Mouse (Mus musculus) lung, postnatal 0 days (tissue): ENCODE results near the gene Kmt2b. TPM values are rescaled to one million over a fixed set of nuclear protein-coding genes. Genes with fewer than 3 reads are reported as not detected.

Experiments used
- ATAC-seq: fragments of 200-750 bp; cut with Nextera tagmentation; 2 replicates; pipeline ENCODE4 v1.8.0; 2017; ENCODE audit warnings: moderate library complexity
- DNase-seq: peaks from one replicate; pipeline ENCODE4 v3.0.0-alpha.2; 2016; ENCODE audit warnings: low spot score
- H3K27ac ChIP-seq: fragments of 300-500 bp; sonication (generic); 2 replicates; pipeline ENCODE4 v1.5.1; 2014; ENCODE audit warnings: antibody characterized with exemption, mild to moderate bottlenecking, low read length, mixed read lengths
- H3K27me3 ChIP-seq: fragments of 300-500 bp; sonication (generic); replicated peaks from 2 replicates; pipeline ENCODE4 v1.6.1; 2014; ENCODE audit warnings: low read length, mixed read lengths; ENCODE audit not compliant: insufficient read depth
- H3K36me3 ChIP-seq: fragments of 300-500 bp; sonication (generic); 2 replicates; pipeline ENCODE4 v1.6.1; 2014; ENCODE audit warnings: low read length, mixed read lengths; ENCODE audit not compliant: insufficient read depth
- H3K4me1 ChIP-seq: fragments of 300-500 bp; sonication (generic); 2 replicates; pipeline ENCODE4 v1.6.1; 2014; ENCODE audit warnings: antibody characterized with exemption, low read depth, low read length, mixed read lengths; ENCODE audit not compliant: insufficient read depth
- H3K4me2 ChIP-seq: fragments of 300-500 bp; sonication (generic); replicated peaks from 2 replicates; pipeline ENCODE4 v1.6.1; 2014; ENCODE audit warnings: low read depth, mild to moderate bottlenecking, low read length, moderate library complexity, mixed read lengths
- H3K4me3 ChIP-seq: fragments of 300-500 bp; sonication (generic); 2 replicates; pipeline ENCODE4 v1.5.1; 2014; ENCODE audit warnings: low read depth, low read length
- H3K9ac ChIP-seq: fragments of 300-500 bp; sonication (generic); replicated peaks from 2 replicates; pipeline ENCODE4 v1.6.1; 2014; ENCODE audit warnings: low read depth, mild to moderate bottlenecking
- H3K9me3 ChIP-seq: fragments of 300-500 bp; sonication (generic); 2 replicates; pipeline ENCODE4 v1.6.1; 2016; ENCODE audit warnings: low read length, mixed read lengths
- CTCF ChIP-seq: IDR thresholded peaks from 2 replicates; pipeline ENCODE4 v1.5.1; 2016; ENCODE audit warnings: antibody characterized with exemption, mild to moderate bottlenecking
- EP300 ChIP-seq: IDR thresholded peaks from 2 replicates; pipeline ENCODE4 v1.6.1; 2016; ENCODE audit warnings: antibody characterized with exemption, mild to moderate bottlenecking, control low read depth
- WGBS: fragments of 180-500 bp; shearing (Covaris S2); extraction: QIAGEN DNeasy Blood & Tissue Kit; methylation state at CpG from one replicate; pipeline ENCODE4 v1.1.7; 2014; 5-methylcytosine and 5-hydroxymethylcytosine counted together
- polyA plus RNA-seq: library from polyadenylated mRNA; unstranded; fragments of >200 nt; fragmentation: Nextera tagmentation; extraction: Ambion mirVana; gene quantifications from 2 replicates; pipeline ENCODE4 v1.2.1, GENCODE M21; 2015

Kmt2b gene
- polyA plus RNA-seq, 1 experiment from 2014 or later = 6.9 TPM

DNA sequence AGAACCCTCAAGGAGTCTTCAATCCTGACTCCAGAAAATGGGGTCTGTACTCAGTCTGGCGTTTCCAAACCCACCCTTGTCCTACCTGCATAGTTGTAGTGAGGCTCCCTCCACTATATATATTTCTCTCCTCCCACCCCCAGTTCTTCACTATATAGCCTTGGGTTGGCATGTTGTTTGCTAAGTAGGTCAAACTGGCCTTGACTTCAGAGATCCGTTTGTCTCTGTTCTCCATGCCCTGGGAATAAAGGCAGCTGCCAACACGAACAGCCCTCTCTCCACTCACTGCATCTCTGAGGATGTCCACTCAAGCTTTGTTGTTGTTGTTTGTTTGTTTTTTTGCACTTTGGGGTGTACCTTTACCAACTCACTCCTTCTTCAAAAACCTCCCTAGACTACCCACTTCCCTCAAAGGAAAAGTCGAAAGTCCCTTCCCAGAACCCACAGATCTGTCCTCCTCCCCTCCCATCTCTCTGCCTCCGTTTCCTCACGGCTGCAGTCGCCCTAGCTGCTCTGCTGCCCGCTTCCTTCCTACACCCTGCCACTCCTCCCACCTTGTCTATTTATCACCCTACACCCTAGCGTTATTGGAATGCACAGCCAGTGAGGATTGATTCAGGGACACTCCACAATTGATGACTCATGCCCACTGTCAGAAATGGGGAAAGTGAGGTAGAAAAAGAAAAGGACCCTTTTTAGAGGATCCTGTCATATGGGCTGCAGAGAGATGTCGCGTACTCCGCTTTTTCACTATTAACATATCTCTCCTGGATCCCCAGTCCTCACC, 29.7 kb downstream of the Kmt2b start:
- 9% methylated on average over 12 of the region's 12 CpGs for WGBS
- Histone ChIP-seq H3K27ac (peak overlapping the region; percentile 57), H3K36me3 (peaks cover 14% of the 10 kb centered on the region; the same call in 1 of the 2 replicates), H3K27me3 (no peaks in the 10 kb centered on the region), H3K4me3 (peak overlapping the region; percentile 49), H3K9me3 (no peaks in the 10 kb centered on the region), H3K4me1 (peaks cover 12% of the 10 kb centered on the region; the same call in 1 of the 2 replicates), H3K9ac (peak overlapping the region; percentile 55), H3K4me2 (peak overlapping the region; percentile 64)
- no peak for ATAC-seq
- TF ChIP-seq CTCF = no peak
- no peak for TF ChIP-seq EP300
- peak; percentile 31 for DNase-seq

GRCm38 (mm10) chr7:30557901-30558514, 30.5 kb downstream of the Kmt2b start:
- ATAC-seq (no peak), DNase-seq (no peak)
- 89% methylated on average over 13 of the region's 13 CpGs for WGBS
- no peak for TF ChIP-seq CTCF
- TF ChIP-seq EP300 = no peak
- Histone ChIP-seq H3K36me3 (peaks cover 14% of the 10 kb centered on the region; the same call in 1 of the 2 replicates), H3K4me2 (no peak overlapping the region), H3K9ac (no peak overlapping the region), H3K27ac (no peak overlapping the region), H3K27me3 (no peaks in the 10 kb centered on the region), H3K4me1 (peaks cover 19% of the 10 kb centered on the region; the same call in 1 of the 2 replicates), H3K9me3 (no peaks in the 10 kb centered on the region), H3K4me3 (no peak overlapping the region)

DNA sequence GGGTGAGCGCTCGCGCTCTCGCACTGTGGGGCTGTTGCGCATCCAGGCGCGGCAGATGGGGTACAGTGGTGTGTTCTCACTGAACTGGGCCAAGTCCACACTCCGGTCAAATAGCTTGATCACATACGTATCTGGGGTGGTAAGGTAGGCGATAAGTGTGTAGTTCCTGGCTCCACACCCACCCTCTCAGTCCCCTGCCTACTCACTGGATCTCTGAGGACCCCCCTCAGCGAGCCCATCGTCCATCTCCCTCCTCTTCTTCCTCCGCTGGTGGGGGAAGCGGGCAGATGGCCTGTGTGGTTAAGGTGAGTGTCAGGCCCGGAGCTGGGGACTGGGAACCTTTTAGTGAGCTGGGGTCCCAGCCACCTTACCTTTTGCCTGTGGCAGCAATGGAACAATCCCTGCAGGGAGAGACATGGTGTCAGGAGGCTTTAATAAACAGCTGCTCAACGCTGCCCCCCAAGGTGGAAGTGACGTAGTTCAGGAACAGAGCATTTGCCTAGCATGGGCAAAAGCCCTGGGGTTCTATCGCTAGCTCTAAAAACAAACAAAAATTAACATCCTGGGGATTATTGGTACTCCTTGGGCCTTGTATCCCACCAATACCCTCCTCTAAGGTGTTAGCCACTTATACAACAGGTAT, 31.5 kb downstream of the Kmt2b start:
- no peak for ATAC-seq
- Histone ChIP-seq H3K4me2 (no peak overlapping the region), H3K27me3 (no peaks in the 10 kb centered on the region), H3K27ac (no peak overlapping the region), H3K9ac (no peak overlapping the region), H3K4me3 (no peak overlapping the region), H3K36me3 (peaks cover 14% of the 10 kb centered on the region; the same call in 1 of the 2 replicates), H3K9me3 (no peaks in the 10 kb centered on the region), H3K4me1 (peaks cover 24% of the 10 kb centered on the region; the same call in 1 of the 2 replicates)
- 93% methylated on average over 17 of the region's 18 CpGs for WGBS
- no peak for TF ChIP-seq EP300
- TF ChIP-seq CTCF = peak; percentile 39
- DNase-seq = peak; percentile 21

DNA sequence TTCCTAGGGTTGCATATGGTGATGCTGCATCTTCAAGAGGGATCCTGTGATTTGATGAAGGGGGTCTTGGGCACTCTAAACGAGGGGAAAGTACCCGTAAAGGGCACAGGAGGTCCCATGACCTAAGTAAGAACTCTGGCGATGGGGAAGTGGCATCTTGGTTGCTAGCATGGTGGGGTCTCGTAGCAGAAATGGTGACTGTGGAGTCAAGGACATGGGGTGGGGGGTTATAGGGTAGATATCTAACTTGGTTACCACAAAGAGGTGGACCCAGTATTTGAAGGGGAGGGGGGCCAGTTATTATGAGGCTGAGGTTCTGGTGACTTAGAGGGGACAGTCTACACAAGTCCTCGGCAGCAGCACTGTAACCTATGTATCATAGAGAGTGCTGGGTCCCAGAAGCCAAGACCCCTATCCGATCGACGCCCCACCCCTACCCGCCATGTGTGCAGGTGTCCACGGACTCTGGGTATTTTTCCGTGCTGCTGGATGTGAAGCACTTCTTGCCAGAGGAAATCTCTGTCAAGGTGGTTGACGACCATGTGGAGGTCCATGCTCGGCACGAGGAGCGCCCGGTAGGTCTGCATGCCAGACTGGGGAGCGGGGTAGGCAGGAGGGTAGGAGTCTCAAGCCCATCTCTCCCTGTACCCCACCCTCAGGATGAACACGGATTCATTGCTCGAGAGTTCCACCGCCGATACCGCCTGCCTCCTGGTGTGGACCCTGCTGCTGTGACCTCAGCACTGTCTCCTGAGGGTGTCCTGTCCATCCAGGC, 34.5 kb downstream of the Kmt2b start:
- Histone ChIP-seq H3K4me3 (peak overlapping the region; percentile 69; the same call in 1 of the 2 replicates), H3K36me3 (peaks cover 14% of the 10 kb centered on the region; the same call in 1 of the 2 replicates), H3K9me3 (no peaks in the 10 kb centered on the region), H3K4me1 (peaks cover 23% of the 10 kb centered on the region; the same call in 1 of the 2 replicates), H3K27ac (no peak overlapping the region), H3K9ac (no peak overlapping the region), H3K4me2 (peak overlapping the region; percentile 97), H3K27me3 (no peaks in the 10 kb centered on the region)
- ATAC-seq (no peak), DNase-seq (no peak)
- TF ChIP-seq CTCF (no peak), EP300 (no peak)
- 84% methylated on average over 22 of the region's 22 CpGs for WGBS

DNA sequence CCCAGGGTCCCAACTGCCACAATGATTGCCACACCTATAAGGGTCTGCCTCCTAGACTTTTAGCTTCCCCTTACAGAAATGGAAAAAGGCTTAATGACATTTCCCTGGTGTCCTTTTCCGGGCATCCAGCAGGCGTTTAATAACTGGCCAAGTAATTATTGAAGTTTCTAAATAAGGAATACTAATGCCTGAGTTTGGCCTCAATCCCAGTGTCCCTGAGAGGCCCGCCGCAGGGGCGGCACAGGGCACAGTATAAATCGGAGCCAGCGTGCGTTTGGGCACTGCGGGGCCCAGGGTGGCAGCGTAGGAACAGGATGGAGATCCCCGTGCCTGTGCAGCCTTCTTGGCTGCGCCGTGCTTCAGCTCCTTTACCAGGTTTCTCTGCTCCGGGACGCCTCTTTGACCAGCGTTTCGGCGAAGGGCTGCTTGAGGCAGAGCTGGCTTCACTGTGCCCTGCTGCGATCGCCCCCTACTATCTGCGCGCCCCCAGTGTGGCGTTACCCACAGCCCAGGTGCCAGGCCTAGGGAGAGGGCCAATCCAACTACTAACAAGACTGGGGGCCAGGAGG, 35.4 kb downstream of the Kmt2b start:
- ATAC-seq (peak; percentile 6; the same call in 1 of the 2 replicates), DNase-seq (peak; percentile 13)
- peaks cover 15% of the 10 kb centered on the region; the same call in 1 of the 2 replicates for H3K4me1 ChIP-seq
- peak overlapping the region; percentile 60 for H3K9ac ChIP-seq
- H3K4me2 ChIP-seq = peak overlapping the region; percentile 97
- TF ChIP-seq CTCF = 0 out of 2 replicates have a peak, but pooled peaks have one; percentile 1
- TF ChIP-seq EP300 = no peak
- no peaks in the 10 kb centered on the region for H3K9me3 ChIP-seq
- peak overlapping the region; percentile 69 for H3K4me3 ChIP-seq
- H3K27me3 ChIP-seq = no peaks in the 10 kb centered on the region
- peaks cover 14% of the 10 kb centered on the region; the same call in 1 of the 2 replicates for H3K36me3 ChIP-seq
- WGBS = 0% methylated on average over 23 of the region's 23 CpGs
- H3K27ac ChIP-seq = peak overlapping the region; percentile 89
